ENCODE assay signal across 17 mouse cellular contexts in genomic region chr6:91401591-91401990, GRCm38 (mm10). TPM values are rescaled to one million over a fixed set of nuclear protein-coding genes. Genes with fewer than 3 reads are reported as not detected.
DNase-seq lines count a peak whose midpoint lies in the region; ATAC-seq and TF ChIP-seq lines count a peak whose summit lies in the region.
"Had no signal": no experiment of that assay in that cellular context is flagged by ENCODE, and none has a peak within 500 bp of the region (broad histone marks: within the 10 kb centered on the region; RNA-seq: fewer than 3 reads in every experiment).

No protein-coding gene starts in this region.

- H3K9me3 ChIP-seq in forebrain, postnatal 0 days (ENCODE audit: low read length): no peaks in the 10 kb centered on the region
- H3K9me3 ChIP-seq in midbrain, embryonic 11.5 days (ENCODE audit: control insufficient read depth, low read length): no peaks in the 10 kb centered on the region
- no peaks in the 10 kb centered on the region for H3K9me3 ChIP-seq in kidney, embryonic 16.5 days (ENCODE audit: low read length)
- H3K9me3 ChIP-seq: heart, embryonic 13.5 days had no signal

- H3K4me1 ChIP-seq in forebrain, postnatal 0 days (ENCODE audit: insufficient read depth): 0 out of 2 replicates have a peak, but pooled peaks cover 2% of the 10 kb centered on the region
- H3K4me1 ChIP-seq in midbrain, embryonic 11.5 days (ENCODE audit: control insufficient read depth, insufficient read depth, low read length): peaks cover 19% of the 10 kb centered on the region
- H3K4me1 ChIP-seq in kidney, embryonic 16.5 days (ENCODE audit: insufficient read depth, low read length): no peaks in the 10 kb centered on the region

- H3K9ac ChIP-seq in forebrain, postnatal 0 days: no peak overlapping the region
- peak overlapping the region; percentile 14 for H3K9ac ChIP-seq in midbrain, embryonic 11.5 days (ENCODE audit: low read length)
- no peak overlapping the region for H3K9ac ChIP-seq in kidney, embryonic 16.5 days (replicated peaks; ENCODE audit: low read length)
- H3K9ac ChIP-seq: heart, embryonic 13.5 days had no signal

- no peak overlapping the region for H3K4me2 ChIP-seq in forebrain, postnatal 0 days (ENCODE audit: low read depth)
- H3K4me2 ChIP-seq in midbrain, embryonic 11.5 days: no peak overlapping the region
- no peak overlapping the region for H3K4me2 ChIP-seq in kidney, embryonic 16.5 days (replicated peaks; ENCODE audit: low read depth, low read length)
- H3K4me2 ChIP-seq: heart, embryonic 13.5 days had no signal

- peak; percentile 54 for ATAC-seq in forebrain, postnatal 0 days
- peak; percentile 53 for ATAC-seq in midbrain, embryonic 11.5 days (ENCODE audit: low FRiP score)
- no peak for ATAC-seq in kidney, embryonic 16.5 days (ENCODE audit: low FRiP score, low TSS enrichment)
- no peak for ATAC-seq in megakaryocyte-erythroid progenitor cell, adult 5-6 weeks (replicated peaks; ENCODE audit: low FRiP score, low TSS enrichment, poor library complexity, severe bottlenecking)
- ATAC-seq: activated CD4-positive, CD25-positive, alpha-beta regulatory T cell, adult 4 months had no signal

- H3K4me3 ChIP-seq in forebrain, postnatal 0 days (ENCODE audit: low read depth, low read length): no peak overlapping the region
- no peak overlapping the region for H3K4me3 ChIP-seq in midbrain, embryonic 11.5 days (ENCODE audit: low read depth, low read length)
- H3K4me3 ChIP-seq in kidney, embryonic 16.5 days (ENCODE audit: low read length): no peak overlapping the region
- H3K4me3 ChIP-seq: erythroblast, embryonic 14.5 days; heart, embryonic 13.5 days had no signal

- TF ChIP-seq CTCF in forebrain, postnatal 0 days (IDR thresholded peaks at IDR 0.05; ENCODE audit: low read depth): no peak

- H3K27me3 ChIP-seq in forebrain, postnatal 0 days (ENCODE audit: insufficient read depth, low read length): no peaks in the 10 kb centered on the region
- H3K27me3 ChIP-seq in midbrain, embryonic 11.5 days (ENCODE audit: control insufficient read depth, insufficient read depth, low read length): no peaks in the 10 kb centered on the region
- peaks cover 10% of the 10 kb centered on the region; the same call in 1 of the 2 replicates for H3K27me3 ChIP-seq in kidney, embryonic 16.5 days (ENCODE audit: insufficient read depth, low read length)

- WGBS in forebrain, postnatal 0 days: 14% methylated on average over 5 of the region's 5 CpGs
- WGBS in midbrain, embryonic 11.5 days: 20% methylated on average over 5 of the region's 5 CpGs
- WGBS in kidney, embryonic 16.5 days: 65% methylated on average over 5 of the region's 5 CpGs

- peaks cover 13% of the 10 kb centered on the region; the same call in 1 of the 2 replicates for H3K36me3 ChIP-seq in forebrain, postnatal 0 days (ENCODE audit: insufficient read depth)
- H3K36me3 ChIP-seq in midbrain, embryonic 11.5 days (ENCODE audit: control insufficient read depth, insufficient read depth, low read length): no peaks in the 10 kb centered on the region; the same call in none of the 2 replicates
- no peaks in the 10 kb centered on the region for H3K36me3 ChIP-seq in kidney, embryonic 16.5 days (ENCODE audit: insufficient read depth, low read length)
- H3K36me3 ChIP-seq: heart, embryonic 13.5 days had no signal

- DNase-seq in right cerebral cortex, postnatal 10 days (ENCODE audit: low spot score in 2 of 2): peak; percentile 45 to 48
- DNase-seq in right cerebral cortex, postnatal 25 days: no peak
- peak; percentile 29 for DNase-seq in forebrain, postnatal 0 days
- peak; percentile 89 for DNase-seq in midbrain, embryonic 11.5 days (ENCODE audit: low spot score, missing footprints)
- DNase-seq in urinary bladder, postnatal 36 days (ENCODE audit: low spot score in 2 of 2): no peak
- DNase-seq: gastrocnemius, postnatal 10 days; thymus, postnatal 14 days had no signal

- H3K27ac ChIP-seq in forebrain, postnatal 0 days (ENCODE audit: low read depth, low read length): no peak overlapping the region
- H3K27ac ChIP-seq in midbrain, embryonic 11.5 days (ENCODE audit: low read depth, low read length): peak overlapping the region; percentile 74
- no peak overlapping the region for H3K27ac ChIP-seq in kidney, embryonic 16.5 days (ENCODE audit: low read length)
- H3K27ac ChIP-seq: heart, embryonic 13.5 days; kidney, postnatal 0 days; macrophage had no signal

RNA-seq across cellular contexts. Expression of gene Wnt7a, which starts 9.6 kb away (rescaled TPM):
- 18.7 and 20.5 TPM in 2 replicates for total RNA-seq in forebrain, postnatal 0 days (2014; rRNA removed)
- polyA plus RNA-seq in forebrain, postnatal 0 days (2015; fragmentation: Nextera tagmentation; extraction: Ambion mirVana): 13.6 and 14.1 TPM in 2 replicates
- polyA plus RNA-seq in midbrain, embryonic 11.5 days (2014; fragmentation: Nextera tagmentation; extraction: Ambion mirVana): 11.5 and 12.4 TPM in 2 replicates
- polyA plus RNA-seq in kidney, embryonic 16.5 days (2015; fragmentation: Nextera tagmentation; extraction: Ambion mirVana): 0.14 and 0.44 TPM in 2 replicates
- total RNA-seq in megakaryocyte-erythroid progenitor cell, adult 5-6 weeks (2014; fragmentation: Nextera tagmentation): not detected in 2 replicates
- not detected in 2 replicates for total RNA-seq in megakaryocyte-erythroid progenitor cell, adult 5-6 weeks (2017)
- total RNA-seq: common myeloid progenitor, adult 5-6 weeks; gastrocnemius, postnatal 10 days; neutrophil, adult 5-6 weeks had no signal
- polyA plus RNA-seq: activated CD4-positive, CD25-positive, alpha-beta regulatory T cell, adult 4 months; erythroblast, embryonic 14.5 days; liver, embryonic 16.5 days; macrophage had no signal

Comparison
In these comparisons a context has a peak if more than half of its experiments do, and no peak if none do; other contexts are left out.
1. DNase-seq: peak in right cerebral cortex, postnatal 10 days (2 of 2), forebrain, postnatal 0 days (single experiment) and midbrain, embryonic 11.5 days (single experiment); none in right cerebral cortex, postnatal 25 days (single experiment) and urinary bladder, postnatal 36 days (0 of 2).
2. ATAC-seq: peak in forebrain, postnatal 0 days (single experiment) and midbrain, embryonic 11.5 days (single experiment); none in kidney, embryonic 16.5 days (single experiment) and megakaryocyte-erythroid progenitor cell, adult 5-6 weeks (single experiment).